Mouse (Mus musculus) left cerebral cortex, postnatal 4 days (tissue): ENCODE results near the gene Aldh3b3. TPM values are rescaled to one million over a fixed set of nuclear protein-coding genes. Genes with fewer than 3 reads are reported as not detected.
"Not testable (repeated sequence)": the region's sequence is repeated elsewhere in the genome, so short reads cannot be mapped to it uniquely, and the experiment has no call there.

Source experiments
- DNase-seq: peaks from one replicate; pipeline ENCODE4 v3.0.0-alpha.2; 2022
- intact Hi-C: fragments of 180-260 bp; cut with DNase I; formaldehyde crosslinking; loops from one replicate; pipeline ENCODE4 v1.15.1; 2025
- total RNA-seq, 2 experiments: library from RNA; stranded (reverse); gene quantifications; 2 replicates each; pipeline ENCODE4 v1.2.3; 2021

Gene Aldh3b3
- total RNA-seq, 2 experiments from 2014 or later, result not detected

DNA sequence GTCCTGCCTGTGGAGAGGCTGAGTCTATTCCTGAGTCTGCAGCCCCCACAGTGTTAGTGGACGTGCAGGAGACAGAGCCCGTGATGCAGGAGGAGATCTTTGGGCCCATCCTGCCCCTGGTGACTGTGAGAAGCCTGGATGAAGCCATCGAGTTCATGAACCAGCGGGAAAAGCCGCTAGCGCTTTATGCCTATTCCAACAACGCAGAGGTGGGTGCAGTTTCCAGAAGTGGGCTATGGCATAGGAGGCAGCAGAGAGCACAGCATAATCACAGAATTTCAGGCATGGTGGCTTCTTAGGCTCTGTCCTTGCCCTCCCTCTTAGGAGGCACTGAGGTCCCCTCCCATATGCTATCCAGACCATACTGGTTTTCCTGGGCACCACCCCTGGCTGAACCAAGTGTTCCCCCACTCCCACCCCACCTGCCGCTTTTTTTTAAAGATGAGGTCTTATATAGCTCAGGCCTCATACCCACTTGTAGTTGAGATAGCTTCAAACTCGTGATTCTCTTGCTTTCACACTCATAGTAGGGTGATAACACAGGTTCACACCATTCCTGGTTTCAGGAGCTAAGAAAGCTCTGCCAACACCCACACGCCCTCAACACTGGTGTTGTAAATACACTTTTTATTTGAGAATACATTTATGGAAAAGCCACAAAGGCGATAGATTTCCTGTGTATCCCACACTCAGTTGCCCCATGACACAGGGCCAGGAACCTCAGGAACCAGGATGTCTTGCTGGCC lies 8.1 kb downstream of the Aldh3b3 start:
- DNase-seq, result no peak
- intact Hi-C loops, result no loop called here

DNA sequence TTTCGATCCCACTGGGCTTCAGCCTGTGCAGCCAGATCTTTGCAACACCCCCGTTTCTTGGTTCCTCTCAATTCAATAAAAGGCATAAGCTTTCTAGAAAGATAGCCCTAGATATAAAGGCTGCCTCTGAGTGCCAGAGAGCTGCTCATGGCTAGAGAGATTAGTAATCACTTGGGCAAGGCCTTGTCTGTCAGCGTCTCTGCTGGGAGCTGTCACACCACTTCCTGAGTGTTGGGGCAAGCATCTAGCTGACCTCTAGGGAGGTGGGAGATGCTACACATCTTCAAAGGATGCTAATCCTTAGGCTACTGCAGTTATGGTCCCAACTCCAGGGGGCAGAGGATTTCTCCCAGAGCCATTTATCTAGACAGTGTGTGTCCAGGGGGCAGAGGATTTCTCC lies 8.8 kb downstream of the Aldh3b3 start:
- intact Hi-C loops, result no loop called here
- no peak for DNase-seq

DNA sequence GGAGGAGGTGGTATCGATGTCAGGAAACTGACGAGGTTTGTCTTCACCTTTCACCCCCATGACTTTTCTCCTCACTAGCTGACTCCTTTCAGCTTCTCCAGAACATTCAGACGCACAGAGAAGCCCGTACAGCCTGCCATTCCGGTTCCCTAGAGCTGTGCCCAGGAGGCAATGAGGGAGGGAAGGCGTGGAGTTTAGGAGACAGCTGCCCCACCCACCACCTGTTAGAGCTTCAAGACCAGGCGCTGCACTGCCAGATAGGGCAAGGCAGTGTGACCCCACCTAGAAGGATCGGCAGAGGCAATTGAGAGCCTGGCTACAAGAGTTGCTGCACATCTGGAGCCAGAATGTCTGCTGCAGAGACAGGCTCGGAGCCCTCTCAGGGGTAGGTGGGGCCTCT lies 13.8 kb downstream of the Aldh3b3 start, which contains the start of gene Aldh3b2:
Aldh3b2 (plus strand) TSS at position 100 of the 400 bp plus-strand sequence.
- DNase-seq, result no peak
- intact Hi-C loops, result no loop called here

DNA sequence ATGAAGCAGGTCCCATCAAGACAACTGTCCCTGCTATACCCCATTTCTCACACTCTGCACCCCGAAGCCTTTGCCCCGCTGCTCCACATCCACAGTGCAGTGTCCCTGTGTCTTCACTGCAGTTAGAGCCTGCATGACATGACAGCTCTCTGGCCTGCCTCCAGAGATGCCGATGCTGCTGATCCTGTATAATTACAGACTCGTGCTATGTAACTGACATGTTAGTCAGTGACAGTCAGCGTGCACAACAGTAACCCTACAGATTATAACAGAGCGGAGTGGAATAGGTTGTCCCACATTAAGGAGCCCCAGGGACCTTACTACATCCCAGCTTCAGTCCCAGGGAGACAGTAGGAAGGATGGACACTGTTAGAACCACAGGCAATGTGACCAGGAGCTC lies 16.2 kb downstream of the Aldh3b3 start:
- DNase-seq, intact Hi-C loops: not testable (repeated sequence)

DNA sequence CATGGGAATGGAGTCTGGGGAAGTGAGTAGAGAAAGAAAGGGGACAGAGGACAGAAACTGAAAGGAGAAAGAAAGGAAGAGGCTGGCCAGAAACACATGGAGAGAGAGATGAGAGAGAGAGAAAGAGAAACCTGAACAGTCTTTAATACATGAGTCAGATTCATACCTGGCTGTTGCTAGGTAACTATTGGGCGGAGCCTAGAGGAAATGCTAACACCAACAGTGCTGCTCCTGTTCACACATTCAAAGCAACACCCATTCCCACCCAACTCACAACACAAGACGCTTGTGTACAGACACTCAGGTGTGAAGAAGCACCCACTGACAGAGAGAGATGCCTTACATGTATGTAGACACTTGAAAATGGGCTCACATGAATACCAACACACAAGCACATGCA lies 17.4 kb downstream of the Aldh3b3 start:
- intact Hi-C loops, result no loop called here
- DNase-seq, result no peak

DNA sequence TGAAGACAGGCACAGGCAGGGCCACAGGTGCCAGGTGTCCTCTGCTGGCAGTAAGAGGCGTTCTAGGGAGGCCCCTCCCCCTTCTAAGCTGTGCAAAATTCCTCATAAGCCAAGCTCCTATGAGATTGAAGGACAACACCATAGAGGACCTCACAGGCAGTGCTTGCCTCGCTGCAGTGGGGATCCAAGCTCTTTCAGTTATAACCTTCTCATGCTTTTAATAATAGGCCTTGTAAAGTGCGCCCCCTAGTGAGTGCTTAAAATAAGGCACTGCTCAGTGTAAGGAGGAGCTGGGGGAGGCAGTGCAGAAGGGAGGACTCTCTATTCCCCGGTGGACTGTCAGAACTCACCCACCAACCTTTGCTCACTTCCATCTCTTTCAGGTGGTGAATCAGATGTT lies 21.9 kb downstream of the Aldh3b3 start:
- DNase-seq, result peak; percentile 80
- intact Hi-C loops, result no loop called here

DNA sequence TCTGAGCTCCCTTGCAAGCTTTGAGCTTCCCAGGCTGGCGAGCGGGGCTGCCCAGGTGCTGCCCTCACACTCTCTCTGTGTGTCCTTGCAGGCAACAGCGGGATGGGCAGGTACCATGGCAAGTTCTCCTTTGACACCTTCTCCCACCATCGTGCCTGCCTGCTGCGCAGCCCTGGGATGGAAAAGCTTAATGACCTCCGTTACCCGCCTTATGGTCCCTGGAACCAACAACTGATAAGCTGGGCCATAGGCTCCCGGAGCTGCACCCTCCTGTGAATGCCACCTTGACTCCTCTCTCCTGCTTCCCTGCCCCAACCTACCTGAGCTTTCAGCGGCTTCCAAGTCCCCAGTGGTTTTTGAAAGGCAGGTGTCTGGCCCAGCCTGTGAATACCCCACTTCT lies 22.5 kb downstream of the Aldh3b3 start:
- intact Hi-C loops, result no loop called here
- no peak for DNase-seq

DNA sequence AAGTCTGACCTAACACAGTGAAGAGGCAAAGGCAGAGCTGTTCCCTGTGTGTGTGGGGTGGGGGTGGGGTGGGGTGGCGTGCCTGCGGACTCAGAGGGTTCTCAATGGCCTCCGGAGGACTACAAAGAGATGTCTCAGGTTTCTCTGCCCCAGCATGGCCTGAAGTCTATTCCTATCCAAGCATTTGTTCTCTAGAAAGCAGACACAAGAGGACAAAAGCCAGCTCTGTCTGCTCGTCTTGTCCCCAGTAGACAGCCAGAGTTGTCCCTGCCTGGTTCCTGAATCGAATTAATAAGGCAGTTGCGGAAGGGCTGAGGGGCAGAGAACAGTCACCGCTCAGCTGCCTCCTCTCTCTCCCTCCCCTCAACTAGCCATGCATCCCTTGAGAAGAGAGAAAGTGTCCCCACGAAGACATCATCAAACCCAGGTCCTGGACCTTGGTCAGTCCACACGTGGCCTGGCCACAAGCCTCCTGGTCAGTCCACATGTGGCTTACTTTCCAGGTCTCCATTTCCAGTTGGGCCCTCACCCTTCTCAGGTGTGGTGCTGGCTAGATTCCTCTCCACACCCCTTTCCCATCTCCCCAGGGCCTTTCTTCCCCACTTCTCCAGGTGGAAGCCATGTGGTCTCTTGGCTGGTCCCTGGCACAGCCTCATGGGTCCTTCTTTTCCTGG lies 25.2 kb downstream of the Aldh3b3 start:
- intact Hi-C loops, result no loop called here
- DNase-seq, result no peak

DNA sequence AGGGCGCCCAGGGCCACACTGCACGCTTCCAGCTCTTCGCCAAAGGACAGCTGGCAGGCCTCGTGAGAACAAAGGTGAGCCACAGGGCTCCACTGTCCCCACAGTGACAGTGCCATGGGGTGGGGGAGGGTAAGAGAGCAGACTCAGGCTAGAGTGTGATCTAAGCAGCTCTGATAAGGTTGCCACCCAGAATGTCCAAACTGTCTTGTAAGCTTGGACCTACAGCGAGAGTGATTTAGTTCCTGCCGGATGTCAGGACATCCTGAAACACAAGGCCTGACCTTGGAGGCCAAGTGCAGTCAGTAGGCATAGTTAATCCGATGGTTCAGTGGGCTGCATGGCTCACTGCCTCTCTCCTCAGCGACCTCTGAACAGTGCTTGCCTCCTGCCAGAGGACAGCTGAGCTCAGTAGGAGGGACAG lies 26.8 kb downstream of the Aldh3b3 start:
- intact Hi-C loops, result no loop called here
- DNase-seq, result no peak

DNA sequence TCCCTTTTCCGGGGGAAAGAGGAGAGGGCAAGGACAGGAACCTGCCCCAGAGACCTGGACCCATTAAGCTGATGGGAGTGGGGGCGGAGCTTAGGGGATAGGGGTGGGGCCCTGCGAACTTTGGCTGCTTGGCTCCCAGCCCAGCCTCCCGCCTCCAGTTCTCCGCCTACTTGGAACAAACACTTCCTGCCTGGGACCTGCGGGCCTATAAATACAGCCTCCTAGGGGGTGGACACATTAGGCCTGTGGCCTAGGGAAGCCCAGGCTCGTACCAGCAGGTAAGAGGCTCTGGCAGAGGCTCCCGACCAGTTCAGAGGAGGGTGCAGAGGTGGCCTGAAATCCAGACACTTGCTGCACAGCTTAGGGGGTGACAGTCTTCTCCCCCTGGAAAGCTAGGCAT lies 27.9 kb downstream of the Aldh3b3 start, which contains the start of gene Acy3:
Acy3 (plus strand) TSS at position 237 of the 400 bp plus-strand sequence.
- DNase-seq, result peak; percentile 48
- intact Hi-C loops, result no loop called here

DNA sequence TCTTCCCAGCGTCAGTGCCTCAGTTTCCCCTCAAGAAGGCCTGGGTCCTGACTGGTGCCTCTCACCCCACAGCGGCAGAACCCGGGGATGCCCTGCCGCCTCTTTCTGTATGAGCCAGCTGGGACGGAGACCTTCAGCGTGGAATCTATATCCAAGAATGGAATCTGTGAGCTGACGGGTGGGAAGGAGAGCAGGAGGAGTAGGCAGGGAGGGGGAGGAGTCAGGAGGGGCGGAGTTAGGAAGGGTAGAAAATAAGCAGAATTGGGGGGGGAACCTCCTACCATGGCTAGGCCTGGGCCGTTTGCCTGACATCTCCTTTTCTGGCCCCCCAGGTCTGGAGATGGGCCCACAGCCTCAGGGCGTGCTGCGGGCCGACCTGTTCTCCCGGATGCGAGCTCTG lies 29.6 kb downstream of the Aldh3b3 start:
- DNase-seq, result no peak
- intact Hi-C loops, result no loop called here

DNA sequence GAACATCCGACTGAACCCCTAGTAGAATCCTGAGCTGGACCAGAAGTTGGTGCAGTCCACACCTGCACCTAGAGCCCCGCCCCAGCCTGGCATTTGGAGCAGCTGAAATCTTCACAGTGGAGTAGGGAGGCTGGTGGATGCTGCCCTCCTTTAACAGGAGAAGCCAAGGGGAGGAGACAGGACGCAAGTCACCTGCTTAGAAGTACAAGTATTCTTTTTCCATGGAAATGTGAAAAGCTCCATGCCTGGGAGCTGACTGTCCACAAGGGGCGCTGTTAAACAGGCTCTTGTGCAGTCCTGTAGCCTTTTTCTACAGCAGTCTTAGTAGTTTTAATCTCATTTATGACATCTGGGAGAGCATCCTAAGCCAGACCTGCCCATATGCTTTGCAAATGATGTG lies 30.3 kb downstream of the Aldh3b3 start:
- DNase-seq, result no peak
- intact Hi-C loops, result no loop called here

DNA sequence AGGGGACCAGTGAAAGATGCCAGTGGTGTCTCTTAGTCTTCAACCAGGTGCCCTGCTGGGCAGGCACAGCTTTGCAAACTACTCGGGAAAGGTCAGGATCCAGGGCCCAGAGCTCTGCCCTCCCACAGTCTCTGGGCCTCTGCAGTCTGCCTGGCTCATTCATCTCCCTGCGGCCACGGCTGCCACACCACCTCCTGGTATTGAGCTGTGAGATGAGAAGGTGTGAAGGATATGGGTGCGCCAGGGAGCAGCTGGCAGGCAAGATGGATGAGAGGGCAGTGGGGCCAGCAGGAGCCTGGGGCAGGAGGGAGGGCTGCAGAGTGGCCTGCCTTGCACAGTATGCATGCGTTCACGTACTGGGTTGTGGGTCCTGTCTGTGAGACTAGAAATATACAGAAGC lies 32.4 kb downstream of the Aldh3b3 start:
- intact Hi-C loops, result no loop called here
- DNase-seq, result no peak

DNA sequence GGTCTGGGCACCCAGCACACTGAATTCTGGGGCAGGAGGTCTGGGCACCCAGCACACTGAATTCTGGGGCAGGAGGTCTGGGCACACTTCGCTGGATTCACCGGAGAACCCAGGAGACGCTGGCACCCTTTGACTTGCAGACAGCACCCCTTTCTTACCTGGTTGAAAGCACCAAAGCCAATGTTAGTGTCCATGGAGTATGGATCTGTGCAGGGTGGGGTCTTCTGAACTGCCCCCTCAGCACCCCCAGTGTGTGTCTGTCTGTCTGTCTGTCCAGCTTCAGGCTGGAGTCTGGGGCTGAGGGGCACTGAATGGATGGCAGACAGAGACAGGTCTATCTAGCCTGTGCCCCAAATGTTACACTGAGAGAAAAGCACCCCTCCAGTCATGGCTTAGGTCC lies 33.1 kb downstream of the Aldh3b3 start:
- no peak for DNase-seq
- intact Hi-C loops, result no loop called here

DNA sequence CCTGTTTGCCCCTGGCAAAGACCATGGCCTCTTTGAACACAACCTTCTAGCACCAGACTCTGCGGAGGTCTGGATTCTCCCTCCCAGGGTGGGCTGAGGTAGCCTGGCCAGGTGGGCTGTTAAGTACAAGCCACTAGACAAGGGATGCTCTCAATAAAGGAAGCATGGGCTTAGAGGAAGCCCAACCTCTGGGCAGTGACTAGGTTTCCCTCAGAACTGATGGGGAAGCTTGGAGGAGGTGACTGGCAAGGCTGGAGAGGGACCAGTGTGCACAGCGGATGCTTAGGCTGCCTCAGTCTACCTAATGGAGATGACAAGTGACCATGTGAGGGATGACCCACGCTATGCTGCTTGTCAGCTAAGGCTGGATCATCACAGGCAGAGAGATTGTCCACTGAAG lies 33.5 kb downstream of the Aldh3b3 start:
- no peak for DNase-seq
- intact Hi-C loops, result no loop called here

DNA sequence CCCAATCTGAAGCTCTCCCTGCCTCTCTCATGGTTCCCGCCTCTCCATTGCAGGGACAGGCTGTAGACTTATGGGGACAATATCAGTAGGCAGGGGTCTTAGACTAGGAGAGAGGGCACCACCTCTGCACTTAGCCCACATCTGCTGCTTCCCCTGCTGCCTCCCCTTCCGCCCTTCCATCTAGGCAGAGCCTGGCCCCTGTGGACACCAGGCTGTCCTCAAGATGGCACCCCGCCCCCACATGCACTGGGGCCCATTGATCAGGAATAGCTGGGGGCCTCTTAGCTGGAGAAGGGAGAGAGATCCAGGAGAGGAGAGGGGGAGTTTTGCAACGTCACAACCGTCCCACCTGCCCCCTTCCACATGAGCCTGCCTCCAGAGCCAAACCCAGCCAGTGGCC lies 34.0 kb downstream of the Aldh3b3 start, which contains the start of gene Tbx10:
Tbx10 (plus strand) TSS at position 337 of the 400 bp plus-strand sequence.
- no peak for DNase-seq
- intact Hi-C loops, result no loop called here

DNA sequence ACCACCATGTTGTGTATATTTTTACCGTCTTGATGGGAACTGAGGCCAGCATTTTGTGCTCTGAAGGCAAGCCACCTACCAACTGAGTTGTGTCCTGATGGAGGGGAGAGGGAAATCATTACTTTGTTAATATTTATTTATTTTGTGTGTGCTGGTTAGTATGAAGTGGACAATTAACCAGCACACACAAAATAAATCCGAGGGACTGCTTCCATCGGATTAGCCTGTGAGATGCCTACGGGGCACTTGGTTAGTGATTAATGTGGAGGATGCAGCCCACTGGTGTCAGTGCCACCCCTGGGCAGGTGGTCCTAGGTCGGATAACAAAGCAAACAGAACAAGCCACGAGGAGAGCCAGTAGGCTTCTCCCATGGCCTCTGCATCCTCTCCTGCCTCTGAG lies 36.5 kb downstream of the Aldh3b3 start:
- intact Hi-C loops, result no loop called here
- DNase-seq, result no peak

DNA sequence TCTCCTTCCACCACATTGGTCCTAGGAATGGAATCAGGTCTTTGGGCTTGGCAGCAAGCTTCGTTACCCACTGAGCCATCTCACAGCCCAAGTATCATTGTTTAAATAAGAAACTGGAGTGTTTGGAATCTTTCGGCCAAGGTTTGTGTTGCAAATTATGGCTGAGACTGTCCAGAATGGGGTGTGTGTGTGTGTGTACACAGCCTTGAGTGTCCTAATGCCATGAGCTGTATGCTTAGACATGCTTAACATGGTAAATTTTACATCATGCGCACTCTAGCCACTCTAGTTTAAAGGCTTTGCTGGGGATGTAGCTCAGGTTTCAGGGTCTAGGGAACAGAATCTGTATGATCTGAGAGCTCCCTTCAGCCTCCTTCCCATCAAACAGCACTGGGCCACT lies 37.1 kb downstream of the Aldh3b3 start:
- DNase-seq, result no peak
- intact Hi-C loops, result no loop called here

DNA sequence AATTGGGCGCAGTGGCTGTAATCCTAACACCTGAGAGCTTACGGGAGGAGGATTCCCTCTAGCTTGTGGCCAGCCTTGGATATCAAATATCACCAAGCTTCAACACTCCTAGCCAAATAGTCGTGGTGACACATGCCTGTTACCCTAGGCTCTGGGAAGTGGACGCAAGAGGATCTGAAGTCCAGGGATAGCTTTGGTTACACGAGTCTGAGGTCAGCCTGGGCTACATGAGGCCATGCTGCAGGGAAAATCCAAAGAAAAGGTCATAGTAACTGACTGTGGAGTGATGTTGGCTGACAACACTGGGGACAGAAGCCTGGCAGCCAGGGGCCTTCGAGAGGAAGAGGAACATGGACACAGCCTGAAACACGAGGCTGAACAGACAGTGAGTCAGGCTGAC lies 37.7 kb downstream of the Aldh3b3 start:
- intact Hi-C loops, result no loop called here
- no peak for DNase-seq

DNA sequence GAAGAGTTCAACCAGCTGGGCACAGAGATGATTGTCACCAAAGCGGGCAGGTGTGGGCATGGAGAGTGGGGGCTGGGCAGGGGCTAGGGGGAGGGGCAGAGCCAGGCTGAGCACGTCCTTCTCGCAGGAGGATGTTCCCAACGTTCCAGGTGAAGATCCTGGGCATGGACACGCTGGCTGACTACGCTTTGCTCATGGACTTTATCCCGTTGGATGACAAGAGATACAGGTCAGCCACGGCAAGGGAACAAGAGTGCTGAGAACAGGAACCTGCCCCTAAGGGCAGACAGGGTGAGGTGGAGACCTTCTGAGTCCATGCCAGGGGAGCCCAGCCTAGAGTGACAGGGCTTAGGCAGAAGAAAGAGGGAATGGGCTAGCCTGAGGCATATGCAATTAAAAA lies 38.3 kb downstream of the Aldh3b3 start:
- DNase-seq, result no peak
- intact Hi-C loops, result no loop called here

DNA sequence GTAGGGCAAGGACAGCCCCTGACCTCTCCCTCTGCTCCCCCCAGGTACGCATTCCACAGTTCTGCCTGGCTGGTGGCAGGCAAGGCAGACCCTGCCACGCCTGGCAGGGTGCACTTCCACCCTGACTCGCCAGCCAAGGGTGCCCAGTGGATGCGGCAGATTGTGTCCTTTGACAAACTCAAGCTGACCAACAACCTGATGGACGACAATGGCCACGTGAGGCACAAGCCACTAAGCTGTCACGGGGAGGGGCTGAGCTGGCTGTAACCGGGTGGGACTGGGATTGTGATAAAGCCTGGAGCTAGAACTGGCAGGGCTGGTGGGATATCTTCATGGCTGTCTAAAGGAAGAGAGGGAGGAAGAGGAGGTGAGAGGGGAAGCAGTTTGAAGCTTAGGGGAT lies 38.8 kb downstream of the Aldh3b3 start:
- intact Hi-C loops, result no loop called here
- DNase-seq, result no peak

DNA sequence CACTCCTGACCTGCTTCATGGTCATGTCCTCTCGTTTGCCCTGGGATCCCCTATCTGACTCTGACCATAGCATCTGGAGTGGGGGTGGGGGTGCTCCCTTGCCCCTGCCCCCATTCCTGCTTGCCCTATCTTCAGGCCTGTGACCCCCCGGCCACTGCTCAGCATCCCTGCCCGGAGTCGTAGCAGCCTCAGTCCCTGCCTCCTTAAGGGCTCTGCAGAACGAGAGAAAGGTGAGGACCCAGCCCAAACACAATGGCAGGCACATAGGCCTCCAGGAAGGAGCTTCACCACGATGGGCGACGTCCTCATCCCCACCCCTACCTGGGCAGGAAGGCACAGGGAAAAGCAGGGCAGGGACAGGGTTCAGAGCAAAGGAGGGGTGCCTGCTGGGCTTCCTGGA lies 39.9 kb downstream of the Aldh3b3 start:
- DNase-seq, result no peak
- intact Hi-C loops, result no loop called here
